Mouse (Mus musculus) G1E (cell line): ENCODE data around the gene Ifitm10. TPM values are rescaled to one million over a fixed set of nuclear protein-coding genes. Genes with fewer than 3 reads are reported as not detected.

Experiments
- ATAC-seq: 2 replicates; pipeline ENCODE4 v1.8.0; 2016; ENCODE audit warnings: mild to moderate bottlenecking; ENCODE audit not compliant: insufficient number of reproducible peaks, poor library complexity, low FRiP score, severe bottlenecking; ENCODE audit errors: extremely low read depth
- DNase-seq: peaks from one replicate; pipeline ENCODE4 v3.0.0; 2012; ENCODE audit warnings: low spot score
- H3K27me3 ChIP-seq: 2 replicates; pipeline ENCODE4 v1.6.1; 2012; ENCODE audit warnings: mild to moderate bottlenecking, low read length, inconsistent platforms; ENCODE audit not compliant: insufficient read depth
- H3K36me3 ChIP-seq: replicated peaks from 2 replicates; pipeline ENCODE3; 2012; ENCODE audit warnings: mild to moderate bottlenecking, inconsistent platforms
- H3K4me1 ChIP-seq: 2 replicates; pipeline ENCODE4 v1.6.1; 2012; ENCODE audit warnings: low read depth, low read length, inconsistent platforms, mixed read lengths; ENCODE audit not compliant: insufficient read depth
- H3K4me3 ChIP-seq: 2 replicates; pipeline ENCODE4 v1.5.1; 2012; ENCODE audit warnings: low read depth, mild to moderate bottlenecking, inconsistent platforms, low read length, moderate library complexity, mixed read lengths
- H3K9me3 ChIP-seq: replicated peaks from 2 replicates; pipeline ENCODE4 v1.6.1; 2012; ENCODE audit warnings: inconsistent platforms
- CTCF ChIP-seq: IDR thresholded peaks from 2 replicates; pipeline ENCODE4 v1.5.1; 2012; ENCODE audit warnings: low read depth, low read length, inconsistent platforms, mixed read lengths
- GATA1 ChIP-seq: IDR thresholded peaks from 2 replicates; pipeline ENCODE4 v1.6.1; 2012; ENCODE audit warnings: borderline replicate concordance, low read length, inconsistent platforms, mixed read lengths
- GATA2 ChIP-seq: IDR thresholded peaks from 2 replicates; pipeline ENCODE4 v1.6.1; 2012; ENCODE audit warnings: low read depth, low read length, inconsistent platforms, borderline replicate concordance
- POLR2AphosphoS5 ChIP-seq: IDR thresholded peaks from 2 replicates; pipeline ENCODE4 v1.6.1; 2012; ENCODE audit warnings: low read depth, low read length, inconsistent platforms; ENCODE audit not compliant: insufficient replicate concordance
- TAL1 ChIP-seq: conservative IDR thresholded peaks from 2 replicates; pipeline ENCODE4 v1.6.1; 2012; ENCODE audit warnings: low read depth, low read length, inconsistent platforms, mixed read lengths
- polyA plus RNA-seq: library from polyadenylated mRNA; stranded (reverse); fragments of >175 nt; gene quantifications from 2 replicates; pipeline ENCODE4 v1.2.3, GENCODE M21; 2012
- total RNA-seq, 2 experiments: library from RNA; stranded (forward) in 1 of 2; stranded (reverse) in 1 of 2; fragments of 200-1000 nt in 1 of 2; fragments of >200 nt in 1 of 2; fragmentation: Nextera tagmentation in 1 of 2; gene quantifications; 2 replicates each; pipeline ENCODE4 v1.2.3; 2014 to 2017

Ifitm10 gene
- total and polyA plus RNA-seq, 3 experiments: 0.33 to 0.93 TPM; not detected in 1

DNA sequence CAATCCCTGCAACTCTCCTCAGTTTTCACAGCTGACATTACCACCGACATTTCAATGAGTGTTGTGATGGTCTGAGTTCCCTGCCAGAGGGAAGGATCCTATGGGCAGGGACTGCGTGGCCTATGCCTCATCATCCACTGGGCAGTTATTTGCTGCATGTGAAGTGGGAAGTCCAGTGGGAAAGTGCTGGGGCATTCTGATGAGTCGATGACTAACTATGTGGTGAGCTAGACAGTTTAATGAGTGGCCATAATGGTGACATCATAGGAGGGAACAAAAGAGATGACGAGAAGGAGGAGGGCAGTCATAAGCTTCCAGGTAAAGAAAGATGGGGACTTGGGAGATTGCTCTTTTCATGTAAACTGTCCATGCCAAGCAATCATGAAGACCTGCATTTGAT lies 10.4 kb downstream of the Ifitm10 start:
- DNase-seq: no peak
- Histone ChIP-seq H3K36me3 (no peaks in the 10 kb centered on the region), H3K4me1 (peaks cover 33% of the 10 kb centered on the region), H3K27me3 (peaks cover 24% of the 10 kb centered on the region), H3K9me3 (no peaks in the 10 kb centered on the region; the same call in 1 of the 2 replicates), H3K4me3 (no peak overlapping the region)
- no peak for ATAC-seq
- TF ChIP-seq CTCF: no peak

DNA sequence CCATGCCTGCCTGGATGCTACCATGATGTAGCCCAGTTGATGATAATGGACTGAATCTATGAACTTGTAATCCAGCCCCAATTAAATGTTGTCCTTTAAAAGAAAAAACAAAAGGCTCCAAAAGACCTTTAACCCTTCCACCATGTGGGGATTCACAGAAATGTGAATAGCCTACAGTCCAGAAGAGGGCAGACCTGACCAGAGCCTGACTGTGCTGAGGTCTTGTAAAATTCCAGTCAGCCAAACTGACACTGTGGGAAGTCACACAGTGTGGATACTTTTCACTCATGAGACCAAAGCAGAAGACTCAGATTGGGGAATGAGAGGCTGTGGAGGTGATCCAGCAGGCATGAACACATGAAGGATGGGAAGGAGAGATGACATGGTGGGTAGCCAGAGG lies 12.8 kb downstream of the Ifitm10 start:
- TF ChIP-seq GATA1 (no peak), POLR2AphosphoS5 (no peak), CTCF (no peak), GATA2 (no peak), TAL1 (no peak)
- Histone ChIP-seq H3K4me1 (peaks cover 53% of the 10 kb centered on the region), H3K36me3 (no peaks in the 10 kb centered on the region), H3K9me3 (no peaks in the 10 kb centered on the region), H3K27me3 (peaks cover 10% of the 10 kb centered on the region), H3K4me3 (no peak overlapping the region)
- ATAC-seq (no peak), DNase-seq (no peak)

GRCm38 (mm10) chr7:142359129-142359528 lies 14.4 kb downstream of the Ifitm10 start:
- Histone ChIP-seq H3K36me3 (no peaks in the 10 kb centered on the region), H3K9me3 (no peaks in the 10 kb centered on the region), H3K27me3 (peaks cover 10% of the 10 kb centered on the region), H3K4me1 (peaks cover 67% of the 10 kb centered on the region), H3K4me3 (no peak overlapping the region)
- DNase-seq (no peak), ATAC-seq (no peak)
- no peak for TF ChIP-seq TAL1

GRCm38 (mm10) chr7:142357566-142357965 lies 16.0 kb downstream of the Ifitm10 start:
- Histone ChIP-seq H3K36me3 (no peaks in the 10 kb centered on the region), H3K9me3 (no peaks in the 10 kb centered on the region), H3K4me3 (no peak overlapping the region), H3K4me1 (peaks cover 81% of the 10 kb centered on the region), H3K27me3 (peaks cover 5% of the 10 kb centered on the region)
- ATAC-seq (no peak), DNase-seq (no peak)
- TF ChIP-seq TAL1 (no peak), GATA2 (no peak), POLR2AphosphoS5 (no peak), GATA1 (no peak), CTCF (no peak)

GRCm38 (mm10) chr7:142354661-142355233 lies 18.8 kb downstream of the Ifitm10 start:
- Histone ChIP-seq H3K27me3 (no peaks in the 10 kb centered on the region), H3K4me3 (peak overlapping the region; percentile 64; the same call in 1 of the 2 replicates), H3K36me3 (no peaks in the 10 kb centered on the region), H3K9me3 (no peaks in the 10 kb centered on the region), H3K4me1 (peaks cover 84% of the 10 kb centered on the region)
- ATAC-seq (peak; percentile 32), DNase-seq (no peak)
- TF ChIP-seq CTCF: no peak
- no peak for TF ChIP-seq GATA1
- TF ChIP-seq TAL1: peak; percentile 28; the same call in 1 of the 2 replicates
- no peak for TF ChIP-seq POLR2AphosphoS5

DNA sequence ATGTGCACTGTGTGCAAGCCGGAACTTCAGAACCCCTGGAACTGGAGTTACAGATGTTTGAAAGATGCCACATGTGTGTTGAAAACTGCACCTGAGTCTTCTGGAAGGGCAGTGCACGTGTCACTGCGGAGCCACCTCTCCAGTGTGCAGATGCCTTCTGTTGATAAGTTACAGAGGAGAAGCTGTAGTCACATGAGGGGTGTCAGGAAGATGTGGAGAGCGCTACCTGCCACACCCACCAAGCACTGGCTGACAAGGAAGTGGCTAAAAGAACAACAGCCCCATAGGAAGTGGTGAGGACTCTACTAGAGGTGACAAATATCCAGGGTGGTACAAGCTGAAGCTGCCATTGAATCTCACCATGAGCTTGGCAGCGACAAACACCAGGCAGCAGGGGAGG lies 19.7 kb downstream of the Ifitm10 start:
- TF ChIP-seq GATA2 (no peak), TAL1 (peak; percentile 74)
- ATAC-seq (peak; percentile 46), DNase-seq (peak; percentile 63)
- no peaks in the 10 kb centered on the region for H3K9me3 ChIP-seq
- no peaks in the 10 kb centered on the region for H3K27me3 ChIP-seq
- H3K4me1 ChIP-seq: peaks cover 85% of the 10 kb centered on the region
- peak overlapping the region; percentile 37; the same call in 1 of the 2 replicates for H3K4me3 ChIP-seq
- H3K36me3 ChIP-seq: no peaks in the 10 kb centered on the region

DNA sequence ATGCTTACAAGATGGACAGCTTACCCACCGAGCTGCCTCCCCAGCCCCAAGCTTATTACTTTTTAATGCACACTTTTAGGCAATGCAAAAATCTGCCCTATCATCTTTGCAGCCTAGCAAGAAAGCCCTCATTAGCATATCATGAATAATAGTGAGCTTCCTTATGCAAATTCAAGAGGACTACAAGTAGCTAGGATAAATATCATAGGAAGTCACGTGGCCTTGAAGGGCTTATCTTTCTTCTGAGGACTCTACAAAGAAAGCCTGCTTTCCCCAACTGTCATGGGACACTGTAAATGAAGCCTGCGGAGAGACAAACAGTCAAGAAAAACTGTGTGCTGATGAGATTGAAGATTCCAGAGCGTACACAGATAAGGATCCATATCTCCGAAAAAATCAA lies 22.0 kb downstream of the Ifitm10 start:
- Histone ChIP-seq H3K4me1 (peaks cover 87% of the 10 kb centered on the region), H3K4me3 (no peak overlapping the region; the same call in 1 of the 2 replicates), H3K27me3 (no peaks in the 10 kb centered on the region), H3K36me3 (no peaks in the 10 kb centered on the region), H3K9me3 (no peaks in the 10 kb centered on the region)
- ATAC-seq: peak; percentile 66
- peak; percentile 72 for DNase-seq
- TF ChIP-seq TAL1: no peak
- no peak for TF ChIP-seq CTCF
- TF ChIP-seq POLR2AphosphoS5: no peak
- TF ChIP-seq GATA1: no peak
- no peak for TF ChIP-seq GATA2
